Mouse (Mus musculus) CH12.LX (cell line): Measurements from ENCODE around the gene Lhx2.

Experiments
- BHLHE40 ChIP-seq: IDR thresholded peaks from 2 replicates; pipeline ENCODE4 v1.6.1; 2011; ENCODE audit warnings: mild to moderate bottlenecking, low read depth, low read length, improper control_type of control experiment
- CTCF ChIP-seq, 2 experiments: IDR thresholded peaks in 1 of 2; conservative IDR thresholded peaks in 1 of 2; 2 replicates each; pipeline ENCODE4 v1.5.1; 2011 to 2012; ENCODE audit warnings: low read depth in 2 of 2, low read length in 2 of 2, improper control_type of control experiment in 1 of 2, inconsistent platforms in 1 of 2, mild to moderate bottlenecking in 1 of 2, moderate library complexity in 1 of 2
- POLR2A ChIP-seq: IDR thresholded peaks from 2 replicates; pipeline ENCODE4 v1.6.1; 2011; ENCODE audit warnings: low read depth, mild to moderate bottlenecking, improper control_type of control experiment, low read length
- POLR2AphosphoS2 ChIP-seq: IDR thresholded peaks from 2 replicates; pipeline ENCODE4 v1.6.1; 2011; ENCODE audit warnings: low read depth, low read length, improper control_type of control experiment

DNA sequence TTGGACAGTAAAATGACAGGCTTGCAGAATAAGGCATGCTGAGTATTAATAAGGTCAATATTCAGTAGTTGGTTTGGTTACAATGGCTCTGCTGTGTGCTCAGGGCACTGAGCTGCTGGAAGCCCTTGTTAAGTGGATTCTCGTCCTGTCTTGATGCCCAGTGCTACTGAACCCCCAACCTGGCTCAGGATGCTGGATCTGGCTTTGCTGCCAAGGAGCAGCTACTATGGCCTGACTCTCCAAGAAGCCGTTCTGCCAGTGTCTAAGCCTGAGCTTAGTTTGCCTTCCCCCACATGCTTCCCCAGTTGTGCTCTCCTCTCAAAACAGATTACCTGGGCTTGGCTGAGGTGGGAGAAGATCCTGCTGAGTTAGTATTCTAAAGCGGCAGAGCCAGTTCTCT is 26.2 kb upstream of the Lhx2 start:
- TF ChIP-seq CTCF (conservative IDR thresholded peaks at IDR 0.05 in 1 of 2, IDR thresholded peaks at IDR 0.05 in 1 of 2; ENCODE audit: low read depth in 2 of 2, low read length in 2 of 2): no peak
- no peak for TF ChIP-seq POLR2AphosphoS2
- TF ChIP-seq POLR2A: no peak
- TF ChIP-seq BHLHE40: no peak
